Mouse (Mus musculus) right cerebral cortex, postnatal 10 days (tissue): ENCODE measurements around the gene Cdk9.

Source experiments
- DNase-seq, 2 experiments: peaks; one replicate each; pipeline ENCODE4 v3.0.0; 2021; ENCODE audit warnings: low spot score in 2 of 2

The Cdk9 gene

GRCm38 (mm10) chr2:32708643-32709042 lies 4.2 kb downstream of the Cdk9 start:
- peak in 1 of 2 experiments; percentile 67 for DNase-seq

DNA sequence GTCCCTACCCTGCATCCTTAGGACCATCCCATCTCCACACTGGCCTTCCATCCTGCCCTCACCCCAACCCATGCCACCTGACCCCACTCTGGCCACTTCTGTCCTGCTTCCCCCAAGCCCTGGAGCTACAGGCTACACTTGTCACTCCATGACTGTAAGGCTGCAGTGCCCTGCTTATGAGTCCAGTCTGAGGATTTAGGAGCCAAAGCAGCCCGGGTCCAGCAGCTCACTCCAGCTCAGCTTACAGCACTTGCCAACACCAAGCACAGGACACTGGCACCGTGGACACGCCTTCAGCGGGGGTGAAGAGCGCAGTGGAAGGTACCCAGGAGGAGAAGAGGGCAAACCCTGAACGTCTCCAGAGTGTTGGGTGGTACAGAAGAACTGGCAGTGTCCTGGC lies 5.9 kb downstream of the Cdk9 start:
- DNase-seq: no peak

GRCm38 (mm10) chr2:32705018-32705417 lies 7.9 kb downstream of the Cdk9 start:
- no peak for DNase-seq

GRCm38 (mm10) chr2:32704021-32704421 lies 8.9 kb downstream of the Cdk9 start, which contains the start of gene Fpgs:
Gene Fpgs (minus strand): TSS chr2:32704145.
- DNase-seq: no peak

GRCm38 (mm10) chr2:32703046-32703445 lies 9.8 kb downstream of the Cdk9 start:
- DNase-seq: no peak

- DNase-seq: no peak
Measured at GRCm38 (mm10) chr2:32700966-32701743, 11.7 kb downstream of the Cdk9 start.

- DNase-seq: no peak
Measured at GRCm38 (mm10) chr2:32699680-32700079, 13.2 kb downstream of the Cdk9 start.

- DNase-seq: no peak
Measured at GRCm38 (mm10) chr2:32694691-32695090, 18.2 kb downstream of the Cdk9 start.

GRCm38 (mm10) chr2:32693823-32694411 lies 19.0 kb downstream of the Cdk9 start:
- peak; percentile 98 for DNase-seq

- no peak for DNase-seq
Measured at GRCm38 (mm10) chr2:32693282-32693681, 19.6 kb downstream of the Cdk9 start.

DNA sequence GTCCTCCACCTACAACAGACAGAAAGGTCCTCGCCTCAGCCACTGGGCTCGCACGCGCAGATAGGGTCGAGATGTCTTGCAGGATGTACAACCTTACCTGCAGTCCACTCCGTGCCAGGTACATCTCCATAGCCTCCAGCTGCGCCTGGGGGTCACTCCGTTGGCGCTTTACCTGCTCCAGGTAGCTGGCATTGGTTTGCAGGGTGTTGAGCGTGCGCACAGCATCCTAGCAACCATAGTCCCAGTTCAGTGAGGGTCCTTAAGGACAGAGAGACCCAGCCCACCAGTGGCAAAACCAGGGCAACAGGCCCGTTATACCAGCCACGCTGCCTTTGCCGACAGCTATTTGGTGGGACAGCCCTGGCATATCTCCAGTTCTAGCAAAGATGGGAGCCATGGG lies 20.4 kb downstream of the Cdk9 start:
- DNase-seq: no peak

GRCm38 (mm10) chr2:32691041-32691440 lies 21.8 kb downstream of the Cdk9 start:
- DNase-seq: no peak

DNA sequence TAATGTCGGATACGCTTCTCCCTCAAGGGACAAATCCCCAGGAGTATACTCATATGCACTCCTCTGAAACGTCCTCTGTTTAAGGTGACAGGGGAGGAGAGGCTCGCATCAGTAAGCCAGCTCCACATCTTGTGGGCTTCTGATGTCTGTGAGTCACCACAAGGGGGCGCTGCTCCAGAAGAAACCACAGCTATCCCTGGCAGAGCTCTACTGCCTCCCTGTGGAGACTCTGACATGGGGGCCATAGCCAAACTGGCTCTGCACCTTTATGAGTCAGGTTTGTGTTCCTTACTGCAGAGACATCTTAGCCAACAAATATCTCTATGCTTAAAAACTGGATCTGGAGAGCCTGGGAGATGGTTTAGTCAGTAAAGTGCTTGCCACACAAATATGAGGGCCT lies 23.5 kb downstream of the Cdk9 start:
- peak; percentile 90 to 93 for DNase-seq

- DNase-seq: no peak
Measured at GRCm38 (mm10) chr2:32687562-32687961, 25.3 kb downstream of the Cdk9 start.

- no peak for DNase-seq
Measured at GRCm38 (mm10) chr2:32686640-32687039, 26.2 kb downstream of the Cdk9 start.

- no peak for DNase-seq
Measured at GRCm38 (mm10) chr2:32685807-32686206, 27.1 kb downstream of the Cdk9 start.

DNA sequence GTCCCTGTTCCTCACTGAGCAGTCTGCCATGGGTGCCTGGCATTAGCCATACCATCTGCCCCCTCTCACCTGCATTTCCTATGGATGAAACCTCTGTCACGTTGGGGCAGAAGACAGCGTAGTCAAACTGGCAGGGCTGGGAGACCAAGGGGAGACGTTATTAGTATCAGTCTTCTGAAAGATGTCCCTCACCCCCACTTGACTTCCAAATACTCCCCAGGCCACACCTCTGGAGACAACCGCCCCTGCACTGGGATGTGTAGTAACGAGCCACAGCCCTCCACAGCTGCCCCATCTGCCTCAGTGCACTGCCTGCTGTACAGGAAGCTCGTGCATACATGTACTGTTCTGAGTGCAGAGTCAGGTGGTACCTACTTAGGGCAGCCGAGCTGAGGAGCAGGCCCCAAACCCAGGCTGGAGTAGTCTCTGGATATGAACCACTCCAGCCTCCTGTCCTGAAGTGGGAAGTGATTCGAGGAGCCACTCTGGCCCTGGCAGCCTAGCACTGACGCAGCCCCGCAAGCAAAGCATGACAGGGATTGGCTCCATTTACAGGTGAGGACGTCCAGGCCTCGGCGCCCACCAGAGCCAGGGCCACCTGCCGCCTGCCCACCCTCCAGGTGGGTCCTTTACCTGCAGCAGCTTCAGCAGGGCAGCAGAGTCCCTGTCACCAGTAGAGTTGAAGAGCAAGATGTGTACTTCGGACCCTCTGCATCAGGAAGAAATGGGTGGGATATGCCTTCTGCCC lies 28.0 kb downstream of the Cdk9 start:
- no peak for DNase-seq

GRCm38 (mm10) chr2:32683701-32684100 lies 29.2 kb downstream of the Cdk9 start:
- no peak for DNase-seq

DNA sequence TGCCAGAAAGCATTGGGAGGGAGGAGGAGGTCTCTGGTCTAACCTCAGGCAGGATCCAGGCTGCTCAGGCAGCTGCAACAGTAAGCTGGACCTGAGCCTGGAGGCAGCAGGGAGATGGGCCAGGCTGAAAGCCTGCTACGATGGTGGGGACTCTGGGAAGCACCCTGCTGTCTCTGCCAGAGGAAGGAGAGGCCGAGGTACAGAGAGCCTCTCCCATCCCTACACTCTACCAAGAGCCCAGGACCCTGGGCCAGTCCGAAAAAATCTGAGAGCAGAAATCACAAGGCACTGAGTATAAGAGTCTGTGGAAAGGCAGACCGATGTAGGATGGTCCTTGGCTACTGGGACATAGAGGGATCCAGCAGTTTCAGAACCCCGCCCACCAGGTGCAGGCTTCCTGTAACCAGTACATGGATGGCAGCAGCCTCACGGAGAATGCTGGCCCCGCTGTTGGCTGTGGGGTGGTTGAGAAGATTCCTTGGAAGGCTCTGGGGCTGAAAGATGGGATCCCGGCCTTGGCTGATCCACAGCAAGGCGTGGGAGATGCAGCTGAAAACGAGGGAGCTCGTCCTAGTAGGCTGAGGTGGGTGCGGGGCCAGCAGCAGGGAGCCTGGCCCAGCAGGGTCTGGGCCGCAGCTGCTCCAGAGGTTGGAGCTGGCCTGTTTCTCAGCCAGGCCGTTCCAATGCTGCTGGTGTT lies 30.0 kb downstream of the Cdk9 start:
- no peak for DNase-seq

GRCm38 (mm10) chr2:32681754-32682153 lies 31.1 kb downstream of the Cdk9 start:
- no peak for DNase-seq

DNA sequence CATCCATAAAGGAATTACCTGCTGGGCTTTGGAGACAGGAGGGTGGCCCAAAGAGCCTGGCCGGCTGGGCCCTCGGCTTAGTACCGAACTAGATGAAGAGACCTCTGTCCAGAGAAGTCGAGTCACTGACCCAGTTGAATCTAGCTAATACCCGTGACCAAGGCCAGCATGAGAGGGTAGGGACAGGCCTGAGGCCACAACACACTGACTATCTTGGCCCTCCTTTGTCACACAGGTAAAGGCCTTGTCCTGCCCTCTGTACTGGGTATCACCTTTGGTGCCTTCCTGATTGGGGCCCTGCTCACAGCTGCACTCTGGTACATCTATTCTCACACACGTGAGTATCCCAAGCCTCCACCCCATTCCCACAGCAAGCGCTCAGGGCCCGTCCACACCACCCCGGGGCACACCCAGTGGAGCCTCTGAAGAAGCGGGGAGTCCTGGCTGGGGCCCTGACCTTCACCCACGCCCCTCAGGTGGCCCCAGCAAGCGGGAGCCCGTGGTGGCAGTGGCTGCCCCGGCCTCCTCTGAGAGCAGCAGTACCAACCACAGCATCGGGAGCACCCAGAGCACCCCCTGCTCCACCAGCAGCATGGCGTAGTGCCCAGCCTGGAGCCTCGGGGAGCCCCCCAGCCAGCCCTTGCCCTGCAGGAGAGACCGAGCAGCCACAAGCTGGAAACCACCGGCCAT lies 31.8 kb downstream of the Cdk9 start:
- DNase-seq: no peak

- no peak for DNase-seq
Measured at GRCm38 (mm10) chr2:32680051-32680451, 32.8 kb downstream of the Cdk9 start.
